Comparison of ENCODE assay signal across 15 mouse cellular contexts in genomic region chr1:66839755-66840438, GRCm38 (mm10). TPM values are rescaled to one million over a fixed set of nuclear protein-coding genes. Genes with fewer than 3 reads are reported as not detected.
DNase-seq lines count a peak whose midpoint lies in the region; ATAC-seq and TF ChIP-seq lines count a peak whose summit lies in the region.
"Had no signal": no experiment of that assay in that cellular context is flagged by ENCODE, and none has a peak within 500 bp of the region (broad histone marks: within the 10 kb centered on the region; RNA-seq: fewer than 3 reads in every experiment).

No protein-coding gene starts in this region.

- no peak for TF ChIP-seq CTCF in midbrain, postnatal 0 days (IDR thresholded peaks at IDR 0.05)

- ATAC-seq in heart, embryonic 15.5 days (replicated peaks; ENCODE audit: insufficient number of reproducible peaks, insufficient read depth, low FRiP score, low read depth), result peak; percentile 35; the same call in 1 of the 2 replicates
- no peak for ATAC-seq in midbrain, embryonic 11.5 days (ENCODE audit: low FRiP score)
- ATAC-seq in midbrain, postnatal 0 days (ENCODE audit: low FRiP score), result no peak
- peak; percentile 81 for ATAC-seq in lung, embryonic 16.5 days (ENCODE audit: low read depth)
- ATAC-seq in stomach, embryonic 16.5 days (ENCODE audit: insufficient read depth, low FRiP score), result peak; percentile 53
- ATAC-seq: forebrain, postnatal 0 days had no signal

- no peak overlapping the region for H3K9ac ChIP-seq in heart, embryonic 15.5 days
- H3K9ac ChIP-seq in midbrain, embryonic 11.5 days (ENCODE audit: low read length), result no peak overlapping the region
- no peak overlapping the region for H3K9ac ChIP-seq in midbrain, postnatal 0 days (replicated peaks; ENCODE audit: low read length, poor library complexity, severe bottlenecking)
- H3K9ac ChIP-seq in lung, embryonic 16.5 days (ENCODE audit: low read length), result 0 out of 2 replicates have a peak overlapping the region, but pooled peaks have one; percentile 34
- peak overlapping the region; percentile 16; the same call in 1 of the 2 replicates for H3K9ac ChIP-seq in stomach, embryonic 16.5 days (ENCODE audit: low read length)
- H3K9ac ChIP-seq: forebrain, postnatal 0 days had no signal

- H3K27ac ChIP-seq in heart, embryonic 15.5 days, result peak overlapping the region; percentile 64
- H3K27ac ChIP-seq in midbrain, embryonic 11.5 days (ENCODE audit: low read depth, low read length), result no peak overlapping the region
- H3K27ac ChIP-seq in midbrain, postnatal 0 days (ENCODE audit: low read depth, low read length), result no peak overlapping the region
- peak overlapping the region; percentile 64 for H3K27ac ChIP-seq in lung, embryonic 16.5 days (ENCODE audit: low read length)
- H3K27ac ChIP-seq in stomach, embryonic 16.5 days (ENCODE audit: low read length), result no peak overlapping the region

- peaks cover 49% of the 10 kb centered on the region for H3K36me3 ChIP-seq in heart, embryonic 15.5 days
- no peaks in the 10 kb centered on the region for H3K36me3 ChIP-seq in midbrain, embryonic 11.5 days (ENCODE audit: control insufficient read depth, insufficient read depth, low read length)
- peaks cover 3% of the 10 kb centered on the region; the same call in 1 of the 2 replicates for H3K36me3 ChIP-seq in midbrain, postnatal 0 days (ENCODE audit: insufficient read depth, low read length)
- peaks cover 15% of the 10 kb centered on the region for H3K36me3 ChIP-seq in lung, embryonic 16.5 days (ENCODE audit: control insufficient read depth, insufficient read depth, low read length)
- peaks cover 7% of the 10 kb centered on the region; the same call in 1 of the 2 replicates for H3K36me3 ChIP-seq in stomach, embryonic 16.5 days (ENCODE audit: control insufficient read depth, insufficient read depth, low read length)

- no peak for DNase-seq in heart, adult 18-20 months
- DNase-seq in midbrain, embryonic 11.5 days (ENCODE audit: low spot score, missing footprints), result peak; percentile 12
- no peak for DNase-seq in midbrain, postnatal 0 days (ENCODE audit: low spot score)
- no peak for DNase-seq in urinary bladder, adult 2 months (ENCODE audit: low spot score)
- DNase-seq in gastrocnemius, postnatal 25 days, result no peak
- DNase-seq: cerebellum, postnatal 36 days; forebrain, postnatal 0 days; gastrocnemius, postnatal 36 days; kidney, postnatal 14 days; layer of hippocampus, adult 9-11 months; spleen, adult 18-20 months; thymus, postnatal 4 days had no signal

- no peak overlapping the region for H3K4me3 ChIP-seq in heart, embryonic 15.5 days
- H3K4me3 ChIP-seq in midbrain, embryonic 11.5 days (ENCODE audit: low read depth, low read length), result no peak overlapping the region
- no peak overlapping the region for H3K4me3 ChIP-seq in midbrain, postnatal 0 days (ENCODE audit: low read depth, low read length)
- no peak overlapping the region for H3K4me3 ChIP-seq in lung, embryonic 16.5 days (ENCODE audit: low read length)
- no peak overlapping the region for H3K4me3 ChIP-seq in stomach, embryonic 16.5 days (replicated peaks; ENCODE audit: low read length)

- WGBS in heart, embryonic 15.5 days, result 38% methylated on average over 7 of the region's 7 CpGs
- WGBS in midbrain, embryonic 11.5 days, result 89% methylated on average over 7 of the region's 7 CpGs
- 59% methylated on average over 7 of the region's 7 CpGs for whole genome bisulfite sequencing in midbrain, postnatal 0 days
- 23% methylated on average over 7 of the region's 7 CpGs for WGBS in lung, embryonic 16.5 days
- WGBS in stomach, embryonic 16.5 days, result 26% methylated on average over 7 of the region's 7 CpGs

- peaks cover 20% of the 10 kb centered on the region for H3K4me1 ChIP-seq in heart, embryonic 15.5 days (replicated peaks)
- no peaks in the 10 kb centered on the region for H3K4me1 ChIP-seq in midbrain, embryonic 11.5 days (ENCODE audit: control insufficient read depth, insufficient read depth, low read length)
- H3K4me1 ChIP-seq in midbrain, postnatal 0 days (ENCODE audit: insufficient read depth, low read length), result no peaks in the 10 kb centered on the region
- peaks cover 24% of the 10 kb centered on the region for H3K4me1 ChIP-seq in lung, embryonic 16.5 days (replicated peaks; ENCODE audit: control insufficient read depth, insufficient read depth, low read length)
- peaks cover 7% of the 10 kb centered on the region for H3K4me1 ChIP-seq in stomach, embryonic 16.5 days (ENCODE audit: control insufficient read depth, insufficient read depth, low read length)

- no peaks in the 10 kb centered on the region for H3K27me3 ChIP-seq in heart, embryonic 15.5 days
- no peaks in the 10 kb centered on the region for H3K27me3 ChIP-seq in midbrain, embryonic 11.5 days (ENCODE audit: control insufficient read depth, insufficient read depth, low read length)
- H3K27me3 ChIP-seq in midbrain, postnatal 0 days (ENCODE audit: insufficient read depth, low read length), result no peaks in the 10 kb centered on the region
- H3K27me3 ChIP-seq in lung, embryonic 16.5 days (ENCODE audit: control insufficient read depth, insufficient read depth, low read depth, low read length), result no peaks in the 10 kb centered on the region
- no peaks in the 10 kb centered on the region for H3K27me3 ChIP-seq in stomach, embryonic 16.5 days (ENCODE audit: control insufficient read depth, insufficient read depth, low read length)

- H3K4me2 ChIP-seq in heart, embryonic 15.5 days, result peak overlapping the region; percentile 2; the same call in 1 of the 2 replicates
- no peak overlapping the region for H3K4me2 ChIP-seq in midbrain, embryonic 11.5 days
- no peak overlapping the region for H3K4me2 ChIP-seq in midbrain, postnatal 0 days (ENCODE audit: low read depth, low read length, poor library complexity, severe bottlenecking)
- no peak overlapping the region for H3K4me2 ChIP-seq in lung, embryonic 16.5 days (ENCODE audit: low read depth, low read length)
- H3K4me2 ChIP-seq in stomach, embryonic 16.5 days (ENCODE audit: low read depth, low read length), result no peak overlapping the region

- H3K9me3 ChIP-seq in heart, embryonic 15.5 days (replicated peaks), result no peaks in the 10 kb centered on the region
- no peaks in the 10 kb centered on the region for H3K9me3 ChIP-seq in midbrain, embryonic 11.5 days (ENCODE audit: control insufficient read depth, low read length)
- H3K9me3 ChIP-seq in midbrain, postnatal 0 days (ENCODE audit: low read length), result no peaks in the 10 kb centered on the region
- H3K9me3 ChIP-seq in lung, embryonic 16.5 days (ENCODE audit: control insufficient read depth, low read length), result no peaks in the 10 kb centered on the region
- H3K9me3 ChIP-seq in stomach, embryonic 16.5 days (replicated peaks; ENCODE audit: control insufficient read depth, low read length), result no peaks in the 10 kb centered on the region

RNA-seq across cellular contexts. Expression of gene Kansl1l, which starts 22.5 kb away (rescaled TPM):
- polyA plus RNA-seq in heart, embryonic 15.5 days (2015; fragmentation: Nextera tagmentation; extraction: Ambion mirVana), result 11.7 and 12.3 TPM in 2 replicates
- total RNA-seq in heart, adult 18-20 months (2021), result 10 to 100 TPM; 21.7 to 23.6 TPM
- polyA plus RNA-seq in midbrain, embryonic 11.5 days (2014; fragmentation: Nextera tagmentation; extraction: Ambion mirVana), result 7.8 and 10.7 TPM in 2 replicates
- 20.8 and 20.9 TPM in 2 replicates for total RNA-seq in midbrain, postnatal 0 days (2014; rRNA removed)
- 7.2 and 9.7 TPM in 2 replicates for polyA plus RNA-seq in midbrain, postnatal 0 days (2015; fragmentation: Nextera tagmentation; extraction: Ambion mirVana)
- 23.4 and 24.4 TPM in 2 replicates for polyA plus RNA-seq in lung, embryonic 16.5 days (2015; fragmentation: Nextera tagmentation; extraction: Ambion mirVana)
- polyA plus RNA-seq in stomach, embryonic 16.5 days (2015; fragmentation: Nextera tagmentation; extraction: Ambion mirVana), result 10.0 and 11.0 TPM in 2 replicates
- polyA plus RNA-seq in urinary bladder, adult 2 months (2012; rRNA removed), result 15.5 and 17.4 TPM in 2 replicates
- 10 to 100 TPM; 17.1 to 17.6 TPM for total RNA-seq in gastrocnemius, postnatal 25 days (2021)

RNA-seq across cellular contexts. Expression of gene Acadl, which starts 23.2 kb away (rescaled TPM):
- polyA plus RNA-seq in heart, embryonic 15.5 days (2015; fragmentation: Nextera tagmentation; extraction: Ambion mirVana), result 631 and 795 TPM in 2 replicates
- total RNA-seq in heart, adult 18-20 months (2021), result 1,000 to 10,000 TPM; 1,136 to 1,209 TPM
- polyA plus RNA-seq in midbrain, embryonic 11.5 days (2014; fragmentation: Nextera tagmentation; extraction: Ambion mirVana), result 54.1 and 61.4 TPM in 2 replicates
- total RNA-seq in midbrain, postnatal 0 days (2014; rRNA removed), result 5.4 and 5.8 TPM in 2 replicates
- polyA plus RNA-seq in midbrain, postnatal 0 days (2015; fragmentation: Nextera tagmentation; extraction: Ambion mirVana), result 55.4 and 59.5 TPM in 2 replicates
- 192 and 197 TPM in 2 replicates for polyA plus RNA-seq in lung, embryonic 16.5 days (2015; fragmentation: Nextera tagmentation; extraction: Ambion mirVana)
- 188 and 195 TPM in 2 replicates for polyA plus RNA-seq in stomach, embryonic 16.5 days (2015; fragmentation: Nextera tagmentation; extraction: Ambion mirVana)
- polyA plus RNA-seq in urinary bladder, adult 2 months (2012; rRNA removed), result 102 and 112 TPM in 2 replicates
- total RNA-seq in gastrocnemius, postnatal 25 days (2021), result 100 to 1,000 TPM; 256 to 293 TPM

Comparison
In these comparisons a context has a peak if more than half of its experiments do, and no peak if none do; other contexts are left out.
1. ATAC-seq: peak in heart, embryonic 15.5 days (single experiment), lung, embryonic 16.5 days (single experiment) and stomach, embryonic 16.5 days (single experiment); none in midbrain, embryonic 11.5 days (single experiment) and midbrain, postnatal 0 days (single experiment).
2. H3K27ac ChIP-seq: peak in heart, embryonic 15.5 days (single experiment) and lung, embryonic 16.5 days (single experiment); none in midbrain, embryonic 11.5 days (single experiment), midbrain, postnatal 0 days (single experiment) and stomach, embryonic 16.5 days (single experiment).
3. H3K9ac ChIP-seq: peak in lung, embryonic 16.5 days (single experiment) and stomach, embryonic 16.5 days (single experiment); none in heart, embryonic 15.5 days (single experiment), midbrain, embryonic 11.5 days (single experiment) and midbrain, postnatal 0 days (single experiment).